Mouse (Mus musculus) embryonic stem cell, embryonic (primary cell): ENCODE results near the gene Tesmin.

Experiments used
- CTCF ChIA-PET, 4 experiments: fragments of 300-600 bp in 2 of 4; fragments of 350-600 bp in 2 of 4; sonication (Branson Sonifier 250); formaldehyde crosslinking; loops; one replicate each; lab custom pipeline; 2022; ENCODE audit warnings: inconsistent platforms in 2 of 4; lab: Charles Lee
- POLR2A ChIA-PET, 4 experiments: fragments of 300-600 bp in 2 of 4; fragments of 350-600 bp in 2 of 4; sonication (Branson Sonifier 250); formaldehyde crosslinking; loops; one replicate each; lab custom pipeline; 2022; ENCODE audit warnings: antibody characterized with exemption in 4 of 4, inconsistent platforms in 1 of 4; lab: Charles Lee

The Tesmin gene

DNA sequence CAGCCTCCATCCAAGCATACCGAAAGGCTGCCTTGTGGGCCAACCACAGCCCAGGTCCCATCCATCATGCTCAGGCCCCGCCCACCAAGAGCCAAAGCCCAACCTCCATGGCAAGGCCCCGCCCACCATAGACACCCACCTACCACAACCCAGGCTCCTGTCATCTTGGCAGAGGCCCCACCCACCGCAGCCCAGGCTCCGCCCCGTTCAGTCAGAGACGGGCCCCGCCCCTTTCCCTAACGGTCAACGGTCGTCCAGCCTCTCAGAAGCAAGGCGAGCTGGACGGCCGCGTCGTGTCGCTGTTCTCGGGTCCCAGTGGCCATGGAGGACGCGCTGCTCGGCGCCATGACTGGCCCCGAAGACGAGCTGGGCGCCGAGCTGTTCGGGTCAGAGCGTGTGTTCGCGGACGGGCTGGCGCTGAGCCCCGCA lies at the start of gene Tesmin:
Tesmin (plus strand) TSS at position 229 of the 429 bp plus-strand sequence.
- POLR2A ChIA-PET = interaction anchor here (0.5 to 3.6 kb wide), 37 partner anchors 10 to 191 kb away, joined by 3 to 20 read pairs (median 4); partner anchors contain the start of genes Cpt1a (in 2 of the 4), Gal (in 1 of the 4) and Ppp6r3 (in 1 of the 4)

DNA sequence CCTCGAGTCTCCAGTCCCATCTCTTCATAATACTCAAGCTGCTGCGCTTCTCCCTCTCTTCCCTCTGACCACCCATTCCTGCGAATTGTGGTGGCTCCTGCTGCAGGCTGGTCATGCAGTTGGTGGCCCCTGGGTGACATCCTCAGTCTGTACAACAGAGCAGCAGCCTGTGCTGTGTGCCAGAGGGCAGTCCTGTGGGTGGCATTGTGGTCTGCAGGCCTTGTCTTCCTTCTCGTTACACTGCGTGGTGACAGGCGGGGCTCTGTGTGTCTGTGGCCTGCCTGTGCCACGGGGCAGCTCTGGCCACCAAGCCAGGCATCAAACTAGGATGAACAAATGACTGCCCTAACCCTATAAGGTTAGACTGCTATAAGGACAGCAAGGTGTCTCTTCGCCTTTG lies 49.5 kb upstream of the Tesmin start:
- CTCF ChIA-PET = interaction anchor here in 2 of 4 experiments (0.6 to 2.7 kb wide), 4 partner anchors 15 to 98 kb away, joined by 3 to 7 read pairs (median 3); partner anchors contain the start of gene Cpt1a (in 1 of the 2)
- POLR2A ChIA-PET = interaction anchor here in 2 of 4 experiments (1.3 to 7.0 kb wide), 12 partner anchors 8 to 50 kb away, joined by 3 to 44 read pairs (median 6); partner anchors contain the start of genes Cpt1a (in 2 of the 2) and Tesmin (in 1 of the 2)

More for the DNA sequence above, at the start of gene Tesmin:
- CTCF ChIA-PET = interaction anchor here (0.6 to 3.3 kb wide), 24 partner anchors 9 to 331 kb away, joined by 3 to 40 read pairs (median 4); no protein-coding TSS in a partner anchor

- CTCF ChIA-PET = interaction anchor here in 2 of 4 experiments (0.8 to 2.7 kb wide), 6 partner anchors 8 to 96 kb away, joined by 3 to 10 read pairs (median 6); no protein-coding TSS in a partner anchor
These were observed 47.6 kb upstream of the Tesmin start for GRCm38 (mm10) chr19:3341021-3341420.

GRCm38 (mm10) chr19:3343929-3344328 lies 44.7 kb upstream of the Tesmin start:
- ChIA-PET POLR2A (interaction anchor here in 2 of 4 experiments (0.8 to 1.5 kb wide), 5 partner anchors 11 to 21 kb away, joined by 3 to 5 read pairs (median 4); partner anchors contain the start of gene Cpt1a (in 2 of the 2)), CTCF (interaction anchor here in 3 of 4 experiments (0.6 to 2.7 kb wide), 6 partner anchors 11 to 375 kb away, joined by 3 to 12 read pairs (median 4); no protein-coding TSS in a partner anchor)

More at GRCm38 (mm10) chr19:3341021-3341420, 47.6 kb upstream of the Tesmin start:
- POLR2A ChIA-PET = interaction anchor here in 3 of 4 experiments (0.9 to 2.9 kb wide), 17 partner anchors 8 to 95 kb away, joined by 3 to 12 read pairs (median 4); partner anchors contain the start of genes Tesmin (in 2 of the 3) and Cpt1a (in 1 of the 3)

- ChIA-PET POLR2A (interaction anchor here in 1 of 4 experiments (0.8 to 1.2 kb wide), 2 partner anchors 20 to 22 kb away, joined by 4 read pairs; partner anchors contain the start of gene Cpt1a), CTCF (interaction anchor here in 3 of 4 experiments (0.5 to 2.7 kb wide), 4 partner anchors 13 to 359 kb away, joined by 3 to 12 read pairs (median 4); no protein-coding TSS in a partner anchor)
These were observed 43.8 kb upstream of the Tesmin start for GRCm38 (mm10) chr19:3344636-3345544.

DNA sequence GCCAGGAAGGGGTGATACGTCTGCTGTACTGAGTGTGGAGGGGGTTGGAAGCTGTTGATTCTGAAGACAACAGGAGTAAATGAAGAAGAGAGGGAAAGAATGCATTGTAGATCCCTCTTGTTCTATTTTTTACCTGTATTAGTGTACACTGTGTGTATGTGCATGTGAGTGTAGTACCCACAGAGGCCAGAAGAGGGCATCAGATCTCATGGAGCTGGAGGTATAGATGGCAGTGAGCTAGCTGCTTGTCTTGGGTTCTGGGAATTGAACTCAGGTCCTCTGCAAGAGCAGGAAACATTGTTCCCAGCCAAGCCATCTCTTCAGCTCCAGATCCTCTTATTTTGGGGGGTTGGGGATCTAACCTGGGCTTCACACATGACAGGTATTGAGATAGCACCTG lies 40.9 kb upstream of the Tesmin start:
- ChIA-PET POLR2A (interaction anchor here in 2 of 4 experiments (1.0 to 3.3 kb wide), 5 partner anchors 9 to 26 kb away, joined by 3 to 14 read pairs (median 7); partner anchors contain the start of gene Cpt1a (in 1 of the 2)), CTCF (interaction anchor here in 2 of 4 experiments (0.6 to 2.6 kb wide), 12 partner anchors 9 to 89 kb away, joined by 3 to 17 read pairs (median 3); partner anchors contain the start of gene Cpt1a (in 1 of the 2))

DNA sequence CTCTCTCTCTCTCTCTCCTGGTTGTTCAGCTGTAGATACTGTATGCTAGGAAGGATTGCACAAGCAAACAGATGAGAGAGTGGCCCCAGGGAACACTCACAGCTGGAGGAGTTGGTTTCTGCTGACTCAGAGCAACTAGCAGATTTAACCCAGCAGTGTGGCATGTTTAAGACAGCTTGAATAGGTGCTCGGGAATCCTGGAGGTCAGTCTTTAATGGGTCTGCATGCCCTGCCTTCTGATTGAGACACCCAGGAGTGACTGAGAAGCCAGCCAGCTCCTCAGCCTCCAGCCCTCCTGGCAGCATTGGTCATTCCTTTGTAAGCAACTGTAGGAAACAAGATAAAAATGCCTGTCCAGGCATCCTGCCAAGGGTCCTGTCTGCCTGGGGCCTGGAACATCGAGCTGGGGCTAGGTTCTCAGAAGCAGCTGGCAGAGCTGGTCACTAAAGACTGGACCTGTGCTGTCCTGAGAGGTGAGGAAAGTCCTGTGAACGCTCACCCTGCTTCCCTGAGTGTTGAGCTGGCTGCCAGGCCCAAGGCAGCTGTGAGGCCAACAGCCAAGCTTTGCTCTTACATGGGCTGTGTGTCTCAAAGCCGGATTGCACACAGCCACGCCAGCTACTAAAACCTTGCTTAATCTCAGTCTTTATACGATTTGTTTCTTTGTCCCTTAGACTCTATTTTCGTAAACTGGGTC lies 35.1 kb upstream of the Tesmin start:
- ChIA-PET POLR2A (interaction anchor here in 3 of 4 experiments (0.6 to 1.9 kb wide), 15 partner anchors 12 to 201 kb away, joined by 3 to 7 read pairs (median 3); no protein-coding TSS in a partner anchor), CTCF (interaction anchor here in 3 of 4 experiments (0.6 to 2.8 kb wide), 13 partner anchors 9 to 497 kb away, joined by 3 to 15 read pairs (median 4); partner anchors contain the start of genes Cpt1a (in 1 of the 3) and Gal (in 1 of the 3))

- POLR2A ChIA-PET = interaction anchor here in 3 of 4 experiments (0.7 to 1.6 kb wide), 10 partner anchors 8 to 80 kb away, joined by 3 to 5 read pairs (median 3); partner anchors contain the start of gene Cpt1a (in 1 of the 3)
- CTCF ChIA-PET = interaction anchor here (0.6 to 4.2 kb wide), 27 partner anchors 8 to 369 kb away, joined by 3 to 34 read pairs (median 5); partner anchors contain the start of genes Cpt1a (in 1 of the 4) and Tesmin (in 1 of the 4)
These were observed 33.6 kb upstream of the Tesmin start for GRCm38 (mm10) chr19:3355096-3355495.

DNA sequence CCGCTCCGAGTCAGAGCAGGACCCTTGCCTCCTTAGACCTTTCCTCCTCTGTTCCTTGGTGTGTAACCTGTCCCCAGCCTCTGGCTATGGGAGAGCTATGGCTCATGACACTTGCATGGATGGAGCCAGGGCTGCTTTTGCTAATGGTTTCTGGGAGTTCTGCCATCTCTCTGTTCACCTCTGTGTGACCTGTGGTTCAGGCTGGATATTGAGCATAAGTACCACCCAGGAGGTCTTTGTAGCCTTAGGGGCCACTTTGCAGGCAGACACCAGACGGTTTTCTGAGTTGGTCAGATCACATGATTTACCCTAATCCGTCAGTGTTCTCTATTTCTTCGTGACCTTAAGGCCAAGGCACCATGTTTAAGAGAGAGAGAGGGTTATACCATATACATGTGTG lies 32.1 kb upstream of the Tesmin start:
- ChIA-PET POLR2A (interaction anchor here in 2 of 4 experiments (0.9 to 2.4 kb wide), 5 partner anchors 8 to 44 kb away, joined by 3 to 9 read pairs (median 5); partner anchors contain the start of gene Cpt1a (in 1 of the 2)), CTCF (interaction anchor here (0.7 to 4.2 kb wide), 13 partner anchors 9 to 298 kb away, joined by 3 to 34 read pairs (median 7); partner anchors contain the start of genes Cpt1a (in 1 of the 4) and Tesmin (in 1 of the 4))

DNA sequence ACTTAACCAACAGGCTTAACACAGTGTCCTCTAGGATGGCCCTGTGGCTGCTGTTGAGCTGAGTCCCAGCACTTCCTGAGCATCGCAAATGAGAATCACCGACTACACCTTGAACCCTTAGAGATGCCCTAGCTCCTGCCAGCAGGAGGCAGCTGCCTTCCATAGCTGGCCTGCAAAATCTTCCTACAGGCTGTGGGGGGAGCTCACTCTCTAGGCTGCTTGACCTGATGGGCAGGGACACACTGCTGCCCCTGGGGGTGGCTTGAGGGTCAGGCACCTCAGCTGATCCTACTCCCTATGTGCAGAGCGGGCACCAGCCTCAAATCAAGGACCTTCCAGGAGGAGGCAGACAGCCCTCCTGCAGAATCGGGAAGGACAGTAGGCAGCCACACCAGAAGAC lies 31.0 kb upstream of the Tesmin start:
- ChIA-PET CTCF (interaction anchor here (0.6 to 4.2 kb wide), 33 partner anchors 8 to 963 kb away, joined by 3 to 34 read pairs (median 3); partner anchors contain the start of genes Cpt1a (in 2 of the 4) and Ppp6r3 (in 1 of the 4)), POLR2A (interaction anchor here in 2 of 4 experiments (1.2 to 2.4 kb wide), 7 partner anchors 9 to 56 kb away, joined by 3 to 9 read pairs (median 5); partner anchors contain the start of genes Cpt1a (in 1 of the 2) and Tesmin (in 1 of the 2))

DNA sequence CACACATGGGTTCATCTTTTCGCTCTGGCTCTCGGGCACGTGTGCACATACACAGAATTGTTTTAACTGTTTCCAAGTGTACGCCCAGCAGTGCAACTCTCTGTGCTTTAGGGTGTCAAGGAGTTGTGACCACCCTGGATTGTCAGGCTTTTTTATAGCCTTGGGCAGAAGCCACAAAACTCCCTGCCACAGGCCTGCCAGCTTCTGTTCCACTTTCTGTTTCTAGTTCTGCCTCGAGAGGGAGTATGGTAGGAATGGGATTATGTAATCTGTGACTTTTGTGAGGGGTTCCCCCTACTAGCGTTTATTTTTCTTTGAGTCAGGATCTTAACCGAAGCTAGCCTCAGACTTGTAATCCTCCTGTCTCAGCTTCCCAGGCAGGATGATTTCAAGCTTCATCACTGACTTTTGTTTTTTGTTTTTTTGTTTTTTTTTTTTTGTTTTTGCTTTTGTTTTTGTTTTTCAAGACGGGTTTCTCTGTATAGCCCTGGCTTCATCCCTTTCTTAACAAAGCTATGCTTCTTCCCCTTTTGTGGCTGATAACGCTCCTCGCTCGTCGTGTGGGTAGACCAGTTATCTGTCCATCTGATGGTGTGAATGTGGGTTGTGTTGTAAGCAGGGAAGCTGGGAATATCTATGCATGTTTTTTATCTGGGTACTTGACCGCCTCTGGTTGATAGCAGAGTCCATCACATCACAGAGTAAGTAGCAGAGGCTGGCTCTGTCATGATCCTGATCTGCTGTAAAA lies 28.6 kb upstream of the Tesmin start:
- CTCF ChIA-PET = interaction anchor here in 3 of 4 experiments (0.5 to 1.3 kb wide), 5 partner anchors 9 to 602 kb away, joined by 3 to 7 read pairs (median 5); no protein-coding TSS in a partner anchor
- POLR2A ChIA-PET = interaction anchor here in 1 of 4 experiments (0.7 kb wide), 1 partner anchor 34 kb away, joined by 4 read pairs; no protein-coding TSS in a partner anchor

DNA sequence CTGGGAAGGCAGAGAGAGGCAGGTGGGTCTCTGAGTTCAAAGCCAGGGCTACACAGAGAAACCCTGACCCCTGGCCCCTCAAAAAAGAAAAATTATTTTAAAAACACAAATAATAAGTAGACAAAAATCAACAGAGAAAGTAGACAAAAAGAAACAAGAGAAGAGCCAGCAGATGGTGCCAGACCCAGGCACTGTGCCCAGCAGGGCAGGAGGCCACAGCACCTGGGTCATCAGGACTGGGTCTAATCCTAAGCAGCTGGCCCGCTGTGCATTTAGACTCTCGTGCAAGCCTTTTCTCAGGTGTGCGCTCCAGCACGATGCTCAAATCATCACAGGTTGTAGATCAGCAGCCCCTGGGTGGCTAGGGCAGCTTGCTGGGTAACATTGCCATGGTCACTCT lies 25.1 kb upstream of the Tesmin start:
- CTCF ChIA-PET = interaction anchor here in 1 of 4 experiments (0.5 kb wide), 1 partner anchor 42 kb away, joined by 3 read pairs; no protein-coding TSS in a partner anchor
- POLR2A ChIA-PET = interaction anchor here in 1 of 4 experiments (1.0 to 1.2 kb wide), 3 partner anchors 14 to 88 kb away, joined by 3 read pairs; partner anchors contain the start of gene Cpt1a

- POLR2A ChIA-PET = interaction anchor here in 1 of 4 experiments (0.6 kb wide), 1 partner anchor 42 kb away, joined by 3 read pairs; no protein-coding TSS in a partner anchor
These were observed 23.6 kb upstream of the Tesmin start for GRCm38 (mm10) chr19:3365089-3365488.

GRCm38 (mm10) chr19:3368276-3368675 lies 20.4 kb upstream of the Tesmin start:
- POLR2A ChIA-PET = interaction anchor here in 3 of 4 experiments (0.5 to 2.5 kb wide), 9 partner anchors 15 to 483 kb away, joined by 3 to 6 read pairs (median 3); partner anchors contain the start of gene Cpt1a (in 1 of the 3)
- CTCF ChIA-PET = interaction anchor here (0.6 to 1.7 kb wide), 15 partner anchors 22 to 746 kb away, joined by 3 to 8 read pairs (median 3); no protein-coding TSS in a partner anchor

More at GRCm38 (mm10) chr19:3365089-3365488, 23.6 kb upstream of the Tesmin start:
- CTCF ChIA-PET = interaction anchor here in 2 of 4 experiments (0.7 to 2.7 kb wide), 11 partner anchors 9 to 86 kb away, joined by 3 to 10 read pairs (median 4); no protein-coding TSS in a partner anchor

GRCm38 (mm10) chr19:3373380-3373779 lies 15.3 kb upstream of the Tesmin start:
- ChIA-PET POLR2A (interaction anchor here in 2 of 4 experiments (1.0 to 1.1 kb wide), 3 partner anchors 15 to 18 kb away, joined by 3 to 4 read pairs (median 3); partner anchors contain the start of gene Tesmin (in 1 of the 2)), CTCF (interaction anchor here in 3 of 4 experiments (0.5 to 1.3 kb wide), 6 partner anchors 19 to 349 kb away, joined by 3 to 10 read pairs (median 4); no protein-coding TSS in a partner anchor)
